Mouse (Mus musculus) layer of hippocampus, postnatal 14 days (tissue): Measurements from ENCODE around the gene Gk2. TPM values are rescaled to one million over a fixed set of nuclear protein-coding genes. Genes with fewer than 3 reads are reported as not detected.
A peak's percentile ranks its signal among the peaks of the same experiment; 100 is the strongest.

Source experiments
- DNase-seq, 2 experiments: peaks; one replicate each; pipeline ENCODE4 v3.0.0; 2021 to 2022; ENCODE audit warnings: low spot score in 2 of 2, mixed read lengths in 1 of 2
- long read RNA-seq, 2 experiments: library from polyadenylated mRNA; stranded (forward); transcript quantifications; one replicate each; pipeline ENCODE4 v2.0.0; 2021
- total RNA-seq, 2 experiments: library from RNA; stranded (reverse); gene quantifications; 2 replicates each; pipeline ENCODE4 v1.2.3; 2021

The Gk2 gene
- not detected for total RNA-seq
- long read RNA-seq, experiment 1: 0 reads
- long read RNA-seq, experiment 2: 0 reads

- DNase-seq: no peak
These were observed at the start of gene Gk2 for GRCm38 (mm10) chr5:97456816-97457215. Gene Gk2 (minus strand): TSS chr5:97457021.

- DNase-seq: no peak
These were observed 41.2 kb upstream of the Gk2 start for GRCm38 (mm10) chr5:97498041-97498440.

GRCm38 (mm10) chr5:97495488-97496092 is 38.8 kb upstream of the Gk2 start:
- DNase-seq: no peak

GRCm38 (mm10) chr5:97493421-97493820 is 36.6 kb upstream of the Gk2 start:
- no peak for DNase-seq

- no peak for DNase-seq
These were observed 29.3 kb upstream of the Gk2 start for GRCm38 (mm10) chr5:97486141-97486540.

- no peak for DNase-seq
These were observed 23.2 kb upstream of the Gk2 start for GRCm38 (mm10) chr5:97479991-97480390.

- no peak for DNase-seq
These were observed 10.4 kb upstream of the Gk2 start for GRCm38 (mm10) chr5:97467246-97467645.

- DNase-seq: no peak
These were observed 9.8 kb upstream of the Gk2 start for GRCm38 (mm10) chr5:97466430-97467158.

- no peak for DNase-seq
These were observed 9.1 kb upstream of the Gk2 start for GRCm38 (mm10) chr5:97465956-97466355.

- no peak for DNase-seq
These were observed 6.0 kb upstream of the Gk2 start for GRCm38 (mm10) chr5:97462856-97463255.

- no peak for DNase-seq
These were observed 5.4 kb downstream of the Gk2 start for GRCm38 (mm10) chr5:97451451-97451850.

GRCm38 (mm10) chr5:97444191-97444590 is 12.6 kb downstream of the Gk2 start:
- peak in 1 of 2 experiments; percentile 44 for DNase-seq

- peak in 1 of 2 experiments; percentile 42 for DNase-seq
These were observed 24.3 kb downstream of the Gk2 start for GRCm38 (mm10) chr5:97432512-97432911.

GRCm38 (mm10) chr5:97429976-97430375 is 26.8 kb downstream of the Gk2 start:
- no peak for DNase-seq

GRCm38 (mm10) chr5:97421669-97422068 is 35.2 kb downstream of the Gk2 start:
- no peak for DNase-seq

- DNase-seq: no peak
These were observed 39.6 kb downstream of the Gk2 start for GRCm38 (mm10) chr5:97417185-97417584.

- peak; percentile 55 to 84 for DNase-seq
These were observed 41.0 kb downstream of the Gk2 start for GRCm38 (mm10) chr5:97415837-97416236.

GRCm38 (mm10) chr5:97413716-97414115 is 43.1 kb downstream of the Gk2 start:
- DNase-seq: peak in 1 of 2 experiments; percentile 50

GRCm38 (mm10) chr5:97410190-97410589 is 46.6 kb downstream of the Gk2 start:
- DNase-seq: peak in 1 of 2 experiments; percentile 18

GRCm38 (mm10) chr5:97409234-97409704 is 47.6 kb downstream of the Gk2 start:
- no peak for DNase-seq
